Mouse (Mus musculus) brown adipose tissue, adult 24 weeks (tissue): ENCODE measurements around the gene Notch2. TPM values are rescaled to one million over a fixed set of nuclear protein-coding genes. Genes with fewer than 3 reads are reported as not detected.

Experiments used
- H3K27ac ChIP-seq: fragments of 200-500 bp; replicated peaks from 2 replicates; pipeline ENCODE4 v1.5.1; 2012; ENCODE audit warnings: low read depth, mild to moderate bottlenecking, low read length
- H3K4me1 ChIP-seq: fragments of 200-500 bp; 2 replicates; pipeline ENCODE4 v1.6.1; 2012; ENCODE audit warnings: low read length, mixed read lengths; ENCODE audit not compliant: control insufficient read depth, insufficient read depth, insufficient read length
- H3K4me3 ChIP-seq: fragments of 200-500 bp; 2 replicates; pipeline ENCODE4 v1.5.1; 2012; ENCODE audit warnings: low read depth, mild to moderate bottlenecking, low read length, moderate library complexity; ENCODE audit not compliant: insufficient read depth
- polyA plus RNA-seq: library from polyadenylated mRNA; stranded (reverse); fragments of >200 nt; gene quantifications from 2 replicates; pipeline ENCODE4 v1.2.4, GENCODE M21; 2012; ENCODE audit not compliant: missing spikeins, insufficient read depth, insufficient read length

The Notch2 gene
- polyA plus RNA-seq, 1 experiment = 7.2 TPM

- no peak overlapping the region for H3K4me3 ChIP-seq
- H3K27ac ChIP-seq = no peak overlapping the region
These were observed 81.6 kb downstream of the Notch2 start for GRCm38 (mm10) chr3:98094629-98095583.

GRCm38 (mm10) chr3:98096981-98097380 lies 83.7 kb downstream of the Notch2 start:
- no peak overlapping the region for H3K27ac ChIP-seq
- H3K4me1 ChIP-seq = no peaks in the 10 kb centered on the region
- no peak overlapping the region for H3K4me3 ChIP-seq

More at GRCm38 (mm10) chr3:98094629-98095583, 81.6 kb downstream of the Notch2 start:
- H3K4me1 ChIP-seq = no peaks in the 10 kb centered on the region

- Histone ChIP-seq H3K4me3 (no peak overlapping the region), H3K27ac (no peak overlapping the region), H3K4me1 (no peaks in the 10 kb centered on the region)
These were observed 85.3 kb downstream of the Notch2 start for GRCm38 (mm10) chr3:98098676-98099075.

GRCm38 (mm10) chr3:98099287-98099686 lies 86.0 kb downstream of the Notch2 start:
- H3K4me1 ChIP-seq = no peaks in the 10 kb centered on the region; the same call in 1 of the 2 replicates
- no peak overlapping the region for H3K4me3 ChIP-seq
- no peak overlapping the region for H3K27ac ChIP-seq

GRCm38 (mm10) chr3:98101541-98101940 lies 88.2 kb downstream of the Notch2 start:
- H3K4me1 ChIP-seq = no peaks in the 10 kb centered on the region; the same call in 1 of the 2 replicates
- H3K4me3 ChIP-seq = no peak overlapping the region
- H3K27ac ChIP-seq = no peak overlapping the region

GRCm38 (mm10) chr3:98104851-98105471 lies 91.6 kb downstream of the Notch2 start:
- Histone ChIP-seq H3K4me3 (no peak overlapping the region), H3K4me1 (no peaks in the 10 kb centered on the region; the same call in 1 of the 2 replicates), H3K27ac (no peak overlapping the region)

GRCm38 (mm10) chr3:98105496-98105895 lies 92.2 kb downstream of the Notch2 start:
- H3K4me3 ChIP-seq = no peak overlapping the region
- H3K4me1 ChIP-seq = no peaks in the 10 kb centered on the region; the same call in 1 of the 2 replicates
- no peak overlapping the region for H3K27ac ChIP-seq

- Histone ChIP-seq H3K27ac (no peak overlapping the region), H3K4me1 (no peaks in the 10 kb centered on the region; the same call in 1 of the 2 replicates), H3K4me3 (no peak overlapping the region)
These were observed 92.8 kb downstream of the Notch2 start for GRCm38 (mm10) chr3:98106115-98106514.

GRCm38 (mm10) chr3:98106590-98107313 lies 93.4 kb downstream of the Notch2 start:
- no peak overlapping the region for H3K4me3 ChIP-seq
- no peak overlapping the region for H3K27ac ChIP-seq
- no peaks in the 10 kb centered on the region; the same call in 1 of the 2 replicates for H3K4me1 ChIP-seq

- no peaks in the 10 kb centered on the region; the same call in 1 of the 2 replicates for H3K4me1 ChIP-seq
- no peak overlapping the region for H3K4me3 ChIP-seq
- H3K27ac ChIP-seq = no peak overlapping the region
These were observed 95.1 kb downstream of the Notch2 start for GRCm38 (mm10) chr3:98108416-98108815.

GRCm38 (mm10) chr3:98108866-98109265 lies 95.5 kb downstream of the Notch2 start:
- Histone ChIP-seq H3K4me3 (no peak overlapping the region), H3K4me1 (no peaks in the 10 kb centered on the region; the same call in 1 of the 2 replicates), H3K27ac (no peak overlapping the region)

- H3K27ac ChIP-seq = no peak overlapping the region
These were observed 97.3 kb downstream of the Notch2 start for GRCm38 (mm10) chr3:98110610-98111009.

GRCm38 (mm10) chr3:98118252-98118651 lies 104.9 kb downstream of the Notch2 start:
- no peak overlapping the region for H3K27ac ChIP-seq

More at GRCm38 (mm10) chr3:98110610-98111009, 97.3 kb downstream of the Notch2 start:
- H3K4me1 ChIP-seq = no peaks in the 10 kb centered on the region
- no peak overlapping the region for H3K4me3 ChIP-seq

GRCm38 (mm10) chr3:98119338-98119737 lies 106.0 kb downstream of the Notch2 start:
- Histone ChIP-seq H3K27ac (no peak overlapping the region), H3K4me3 (no peak overlapping the region), H3K4me1 (no peaks in the 10 kb centered on the region)

More at GRCm38 (mm10) chr3:98118252-98118651, 104.9 kb downstream of the Notch2 start:
- Histone ChIP-seq H3K4me3 (no peak overlapping the region), H3K4me1 (no peaks in the 10 kb centered on the region)

- H3K4me1 ChIP-seq = no peaks in the 10 kb centered on the region
- H3K27ac ChIP-seq = no peak overlapping the region
These were observed 107.6 kb downstream of the Notch2 start for GRCm38 (mm10) chr3:98120884-98121283.

More at GRCm38 (mm10) chr3:98120884-98121283, 107.6 kb downstream of the Notch2 start:
- H3K4me3 ChIP-seq = no peak overlapping the region
